Mouse (Mus musculus): Measurements from ENCODE around the gene Mthfd1l.

GRCm38 (mm10) chr10:4111095-4111794 lies 138.3 kb downstream of the Mthfd1l start:
- TF ChIP-seq CTCF (IDR thresholded peaks at IDR 0.05; ENCODE audit: control insufficient read depth, insufficient read depth, insufficient replicate concordance, low read depth, low read length) (no peak), POLR2A (IDR thresholded peaks at IDR 0.05; ENCODE audit: control insufficient read depth, low read depth, low read length) (no peak)
